Mouse (Mus musculus): ENCODE measurements around the gene Tut1.
"Not testable (repeated sequence)": the region's sequence is repeated elsewhere in the genome, so short reads cannot be mapped to it uniquely, and the experiment has no call there.

Gene Tut1

DNA sequence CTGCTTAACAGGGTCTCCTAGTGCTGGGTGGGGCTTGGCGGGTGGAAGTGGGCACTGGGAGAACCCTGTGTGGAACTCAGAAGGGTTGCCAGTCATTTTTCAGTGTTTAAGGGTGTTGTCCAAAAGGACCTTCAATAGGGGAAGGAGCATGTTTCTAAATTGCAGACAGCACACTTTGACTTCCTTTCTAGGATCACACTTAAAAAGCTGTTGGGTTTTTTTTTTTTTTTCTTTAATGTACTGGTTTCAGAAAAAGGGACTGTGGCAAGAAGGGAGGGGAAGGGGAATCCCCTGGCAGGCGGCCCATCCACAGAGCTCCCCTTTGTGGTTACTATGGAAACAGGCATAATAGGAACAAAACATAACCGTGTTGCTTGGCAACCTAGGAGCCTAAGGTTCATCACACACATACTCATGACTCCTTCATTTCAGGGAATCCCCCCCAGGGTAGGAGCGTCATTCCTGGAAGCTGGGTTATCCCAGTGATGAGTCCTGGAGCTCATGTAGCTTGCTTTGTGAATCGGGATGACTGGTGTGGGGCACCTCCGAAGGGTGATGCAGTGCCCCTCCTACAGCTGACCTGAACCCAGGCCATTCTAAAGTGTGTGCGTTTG, 30.7 kb downstream of the Tut1 start:
- DNase-seq (ENCODE audit: low spot score), result peak; percentile 81

GRCm38 (mm10) chr19:8985891-8986290, 32.2 kb downstream of the Tut1 start:
- DNase-seq (ENCODE audit: low spot score), result peak; percentile 80

GRCm38 (mm10) chr19:8987816-8988215, 34.2 kb downstream of the Tut1 start:
- peak; percentile 60 for DNase-seq (ENCODE audit: low spot score)

DNA sequence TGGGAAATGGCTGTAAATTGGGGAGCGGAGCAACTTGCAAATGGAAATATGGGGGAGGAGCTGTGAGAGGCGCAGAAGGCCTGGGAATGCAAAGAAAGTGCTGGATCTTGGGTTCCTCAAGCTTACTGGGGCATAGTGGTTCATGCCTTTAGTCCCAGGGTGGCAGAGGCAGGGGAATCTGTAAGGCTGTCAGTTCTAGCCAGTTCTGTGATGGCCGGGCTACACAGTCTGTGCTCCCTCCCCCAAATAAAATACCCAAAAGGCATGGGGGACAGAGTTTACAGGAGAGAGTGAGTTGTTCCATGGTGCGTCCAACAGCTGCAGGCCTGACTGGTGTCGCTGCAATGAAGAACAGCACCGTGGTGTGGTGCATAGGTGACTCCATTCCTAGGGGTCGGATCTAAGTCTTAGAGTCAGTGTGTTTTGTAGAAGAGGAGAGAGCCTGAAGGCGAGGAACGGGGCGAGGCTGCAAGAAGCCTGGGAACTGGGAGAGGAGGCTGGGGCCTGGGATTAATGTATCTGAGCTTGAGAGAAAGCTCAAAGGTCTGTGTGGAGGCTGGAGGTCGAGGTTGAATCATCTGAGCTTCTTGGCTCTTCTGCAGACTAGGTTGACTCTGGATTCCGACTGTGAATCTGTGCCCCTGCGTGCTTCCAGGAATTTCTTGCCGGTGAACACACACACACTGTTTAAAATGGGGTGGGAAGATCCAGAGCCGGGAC, 34.9 kb downstream of the Tut1 start:
- DNase-seq (ENCODE audit: low spot score), result peak; percentile 71

DNA sequence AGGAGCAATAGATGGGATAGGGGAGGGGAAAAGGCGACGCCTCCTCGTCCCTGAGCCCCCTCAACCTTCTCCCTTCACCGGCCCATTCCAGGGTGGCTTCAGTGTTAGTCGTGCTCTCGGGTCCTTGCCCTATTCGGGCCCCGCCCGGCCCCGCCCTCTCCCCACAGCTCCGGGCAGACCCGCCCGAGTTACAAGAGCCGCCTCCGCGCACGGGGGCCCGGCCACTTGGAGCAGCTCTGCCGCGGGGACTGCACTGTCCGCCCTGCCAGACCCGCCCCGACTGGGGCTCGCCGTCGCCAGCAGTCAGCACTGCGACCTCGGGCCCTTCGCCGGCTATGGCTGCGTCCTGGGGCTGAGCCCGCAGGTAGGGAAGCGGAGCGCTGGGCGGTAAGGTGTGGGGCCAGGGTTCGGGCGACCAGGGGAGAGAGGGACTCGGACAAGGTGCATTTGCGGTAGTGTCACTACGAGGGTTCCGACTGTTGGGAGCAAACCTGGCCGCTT, 35.5 kb downstream of the Tut1 start, which contains the start of gene Ahnak:
TSS of gene Ahnak (plus strand) at position 219 of the 501 bp plus-strand sequence.
- DNase-seq (ENCODE audit: low spot score), result peak; percentile 80

- DNase-seq (ENCODE audit: low spot score), result peak; percentile 86
These were observed 36.2 kb downstream of the Tut1 start for GRCm38 (mm10) chr19:8989567-8990431.

DNA sequence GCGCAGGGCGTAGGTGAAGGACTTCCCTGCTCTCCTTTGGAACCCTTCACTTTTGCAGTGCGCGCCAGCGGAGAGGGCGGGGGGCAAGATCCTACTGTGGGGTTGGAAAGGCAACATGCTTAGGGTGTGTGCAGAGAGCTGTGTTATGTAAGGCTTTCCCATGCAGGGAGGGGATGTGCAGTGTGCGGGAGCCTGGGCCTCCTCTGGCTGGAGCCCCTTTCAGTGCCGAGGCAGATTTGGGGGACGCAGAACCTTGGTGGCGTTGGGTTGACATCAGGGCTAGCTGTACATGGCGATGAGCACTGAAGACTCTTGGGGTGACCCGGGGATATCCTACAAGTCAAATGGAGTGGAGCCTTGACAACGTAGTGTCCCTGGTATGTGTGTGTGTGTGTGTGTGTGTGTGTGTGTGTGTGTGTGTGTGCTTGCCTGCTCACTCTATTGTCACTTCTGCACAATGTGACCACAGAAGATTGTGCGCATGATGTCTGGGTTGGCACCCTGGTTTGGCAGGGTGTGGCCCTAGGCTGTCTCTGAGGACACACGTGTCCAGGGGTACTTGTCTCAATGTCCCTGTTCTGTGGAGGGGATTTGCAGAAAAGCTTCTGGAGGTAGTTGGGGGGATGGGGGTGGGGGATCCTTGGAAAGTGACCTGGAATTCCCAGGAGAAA, 36.9 kb downstream of the Tut1 start:
- no peak for DNase-seq (ENCODE audit: low spot score)

- peak; percentile 36 for DNase-seq (ENCODE audit: low spot score)
These were observed 37.7 kb downstream of the Tut1 start for GRCm38 (mm10) chr19:8991245-8991870.

- peak; percentile 86 for DNase-seq (ENCODE audit: low spot score)
These were observed 38.5 kb downstream of the Tut1 start for GRCm38 (mm10) chr19:8991871-8992735.

DNA sequence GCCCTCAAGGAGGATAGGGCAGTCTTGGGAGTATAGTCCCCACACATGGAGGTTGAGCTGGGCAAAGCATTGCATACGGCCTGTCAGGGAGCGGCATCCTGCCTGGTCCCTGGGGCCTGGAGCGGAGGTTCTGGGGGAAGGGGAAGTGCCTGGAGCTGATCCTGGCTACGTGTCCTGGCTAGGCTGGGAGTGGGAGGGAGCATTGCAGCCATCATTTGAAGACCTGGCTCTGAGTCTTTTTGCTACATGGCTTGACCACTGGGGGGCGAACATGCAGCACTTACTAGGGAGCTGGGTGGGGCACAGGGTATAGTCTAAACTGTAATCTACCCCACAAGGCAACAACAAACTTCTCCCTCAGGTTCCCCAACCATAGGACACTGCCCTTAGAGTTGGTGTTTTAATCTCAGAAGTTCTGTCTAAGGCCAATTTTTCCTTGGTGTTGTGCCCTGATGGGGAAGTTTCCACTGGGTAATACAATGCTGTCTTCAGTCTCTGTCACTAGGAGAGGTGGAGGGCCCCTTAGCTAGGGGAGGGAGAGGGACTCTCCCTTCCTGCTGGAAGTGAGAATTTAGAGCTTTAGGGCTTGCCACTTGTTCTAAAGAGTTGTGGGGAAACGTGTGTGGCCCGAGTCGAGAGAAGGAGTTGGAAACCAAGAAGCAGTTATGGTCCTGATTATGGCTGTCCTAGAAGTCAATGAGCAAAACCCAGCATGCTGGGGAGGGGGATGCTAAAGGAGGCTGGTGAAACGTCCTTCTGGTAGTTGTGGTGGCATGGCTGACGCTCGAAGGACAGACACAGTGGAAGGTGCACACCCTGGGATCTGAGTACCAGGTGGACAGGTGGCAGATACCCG, 39.4 kb downstream of the Tut1 start:
- DNase-seq (ENCODE audit: low spot score), result peak; percentile 91

- no peak for DNase-seq (ENCODE audit: low spot score)
These were observed 39.9 kb downstream of the Tut1 start for GRCm38 (mm10) chr19:8993625-8993912.

DNA sequence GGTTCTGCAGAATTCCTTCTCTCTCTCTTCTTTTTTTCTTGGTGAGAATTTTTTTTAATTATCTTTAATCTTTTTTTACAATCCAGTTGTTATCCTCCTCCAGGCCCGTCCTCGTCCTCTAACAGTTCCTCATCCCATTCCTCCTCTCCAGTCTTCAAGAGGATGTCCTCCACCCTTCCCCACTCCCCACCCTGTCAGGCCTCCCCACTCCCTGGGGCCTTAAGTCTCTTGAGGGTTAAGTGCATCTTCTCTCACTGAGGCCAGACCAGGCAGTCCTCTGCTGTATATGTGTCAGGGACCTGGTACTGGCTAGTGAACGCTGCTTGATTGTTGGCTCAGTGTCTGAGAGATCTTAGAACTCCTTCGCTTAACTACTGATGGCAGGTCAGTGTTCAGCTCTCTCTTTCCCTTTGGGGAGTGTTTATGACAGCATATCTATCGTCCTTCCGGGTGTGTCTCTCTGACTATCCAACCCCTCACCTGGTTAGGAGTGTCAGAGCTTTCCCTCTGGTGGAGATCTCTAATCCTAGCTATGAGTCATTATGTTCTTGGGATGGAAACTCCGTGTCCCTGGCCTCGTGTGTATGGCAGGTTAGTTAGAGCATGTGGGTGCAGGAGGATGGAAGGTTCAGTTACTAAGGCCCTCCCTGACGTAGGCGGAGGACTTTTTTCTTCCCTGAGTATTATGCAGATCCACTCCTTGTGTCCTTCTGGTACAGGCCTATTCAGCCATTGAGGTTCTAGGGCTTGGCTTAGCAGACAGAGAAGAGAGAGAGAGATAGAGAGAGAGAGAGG, 41.4 kb downstream of the Tut1 start:
- DNase-seq (ENCODE audit: low spot score), result no peak

- DNase-seq (ENCODE audit: low spot score), result no peak
These were observed 43.0 kb downstream of the Tut1 start for GRCm38 (mm10) chr19:8996601-8997000.

GRCm38 (mm10) chr19:8997546-8997945, 43.9 kb downstream of the Tut1 start:
- peak; percentile 96 for DNase-seq (ENCODE audit: low spot score)

DNA sequence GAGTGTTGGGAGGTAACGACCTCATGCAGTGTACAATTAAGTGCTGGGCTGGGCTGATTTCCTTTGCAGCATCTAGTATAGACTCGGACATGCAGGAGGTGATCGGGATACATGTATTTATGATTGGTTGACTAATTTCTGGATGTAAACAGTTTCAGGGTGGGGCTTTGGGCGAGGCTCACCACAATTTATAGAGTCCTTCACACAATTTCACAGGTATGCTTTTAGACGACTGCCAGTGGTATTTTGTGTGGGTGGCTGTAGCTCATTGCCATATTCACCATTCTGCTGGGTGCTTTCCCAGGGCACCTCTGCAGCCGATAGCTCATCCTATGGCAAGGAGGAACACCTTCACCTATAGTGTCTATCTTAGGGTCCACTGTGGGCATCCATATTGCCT, 44.9 kb downstream of the Tut1 start:
- no peak for DNase-seq (ENCODE audit: low spot score)

DNA sequence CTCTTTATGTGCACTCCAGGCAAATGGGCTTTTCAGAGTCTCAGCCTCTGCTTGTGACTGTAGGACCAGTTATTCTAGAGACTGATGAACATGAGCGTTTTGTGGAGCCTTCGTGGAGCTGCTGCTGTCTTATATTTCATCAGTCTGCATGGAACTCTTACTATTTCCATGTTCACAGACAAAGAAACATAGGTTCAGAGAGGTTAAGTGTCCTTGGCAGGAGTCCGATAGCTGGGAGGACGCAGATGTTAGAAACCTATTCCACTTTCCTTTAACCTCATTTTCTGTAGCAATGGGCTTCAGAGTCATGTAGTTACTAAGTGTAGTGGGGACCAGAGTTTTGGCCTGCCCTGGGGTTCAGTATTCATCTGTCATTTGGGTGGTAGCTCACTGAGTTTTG, 45.6 kb downstream of the Tut1 start:
- DNase-seq (ENCODE audit: low spot score), result peak; percentile 58

DNA sequence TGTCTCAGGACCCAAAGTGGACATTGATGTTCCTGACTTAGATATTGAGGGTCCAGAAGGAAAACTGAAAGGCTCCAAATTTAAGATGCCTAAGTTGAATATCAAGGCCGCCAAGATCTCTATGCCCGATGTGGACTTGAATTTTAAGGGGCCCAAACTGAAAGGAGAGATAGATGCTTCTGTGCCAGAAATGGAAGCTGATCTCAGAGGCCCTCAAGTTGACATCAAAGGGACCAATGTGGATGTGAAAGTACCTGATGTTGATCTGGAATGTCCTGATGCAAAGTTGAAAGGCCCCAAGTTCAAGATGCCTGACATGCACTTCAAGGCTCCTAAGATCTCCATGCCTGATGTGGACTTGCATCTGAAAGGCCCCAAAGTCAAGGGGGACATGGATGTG, 53.3 kb downstream of the Tut1 start:
- DNase-seq (ENCODE audit: low spot score), result not testable (repeated sequence)

Data from adipocyte (in vitro differentiated cells).